Mouse (Mus musculus) limb, embryonic 12.5 days (tissue): ENCODE measurements around the gene Ptpn14. TPM values are rescaled to one million over a fixed set of nuclear protein-coding genes. Genes with fewer than 3 reads are reported as not detected.
A peak's percentile ranks its signal among the peaks of the same experiment; 100 is the strongest.

Source experiments
- ATAC-seq: fragments of 200-750 bp; cut with Nextera tagmentation; 2 replicates; pipeline ENCODE4 v1.8.0; 2017; ENCODE audit warnings: low read depth, moderate TSS enrichment; ENCODE audit not compliant: insufficient number of reproducible peaks, insufficient read depth, low FRiP score, low TSS enrichment
- H3K27ac ChIP-seq: fragments of 300-500 bp; sonication (generic); 2 replicates; pipeline ENCODE4 v1.5.1; 2016; ENCODE audit warnings: mild to moderate bottlenecking, moderate library complexity
- H3K27me3 ChIP-seq: fragments of 300-500 bp; sonication (generic); 2 replicates; pipeline ENCODE4 v1.6.1; 2016; ENCODE audit warnings: mild to moderate bottlenecking, moderate library complexity
- H3K36me3 ChIP-seq: fragments of 300-500 bp; sonication (generic); 2 replicates; pipeline ENCODE4 v1.6.1; 2016; ENCODE audit warnings: mild to moderate bottlenecking, moderate library complexity
- H3K4me1 ChIP-seq: fragments of 300-500 bp; sonication (generic); replicated peaks from 2 replicates; pipeline ENCODE4 v1.6.1; 2016
- H3K4me2 ChIP-seq: fragments of 300-500 bp; sonication (generic); 2 replicates; pipeline ENCODE4 v1.6.1; 2016; ENCODE audit warnings: mild to moderate bottlenecking, moderate library complexity
- H3K4me3 ChIP-seq: fragments of 300-500 bp; sonication (generic); replicated peaks from 2 replicates; pipeline ENCODE4 v1.5.1; 2016; ENCODE audit warnings: mild to moderate bottlenecking
- H3K9ac ChIP-seq: fragments of 300-500 bp; sonication (generic); replicated peaks from 2 replicates; pipeline ENCODE4 v1.6.1; 2016; ENCODE audit warnings: mild to moderate bottlenecking, moderate library complexity
- H3K9me3 ChIP-seq: fragments of 300-500 bp; sonication (generic); 2 replicates; pipeline ENCODE4 v1.6.1; 2016; ENCODE audit warnings: mild to moderate bottlenecking, moderate library complexity
- WGBS: fragments of 180-500 bp; shearing (Covaris S2); methylation state at CpG from one replicate; pipeline ENCODE4 v1.1.7; 2016; 5-methylcytosine and 5-hydroxymethylcytosine counted together
- polyA plus RNA-seq: library from polyadenylated mRNA; unstranded; fragments of >200 nt; fragmentation: Nextera tagmentation; extraction: Ambion mirVana; gene quantifications from 2 replicates; pipeline ENCODE4 v1.2.1, GENCODE M21; 2016

Ptpn14 gene
- polyA plus RNA-seq, 1 experiment from 2014 or later = 9.6 TPM

DNA sequence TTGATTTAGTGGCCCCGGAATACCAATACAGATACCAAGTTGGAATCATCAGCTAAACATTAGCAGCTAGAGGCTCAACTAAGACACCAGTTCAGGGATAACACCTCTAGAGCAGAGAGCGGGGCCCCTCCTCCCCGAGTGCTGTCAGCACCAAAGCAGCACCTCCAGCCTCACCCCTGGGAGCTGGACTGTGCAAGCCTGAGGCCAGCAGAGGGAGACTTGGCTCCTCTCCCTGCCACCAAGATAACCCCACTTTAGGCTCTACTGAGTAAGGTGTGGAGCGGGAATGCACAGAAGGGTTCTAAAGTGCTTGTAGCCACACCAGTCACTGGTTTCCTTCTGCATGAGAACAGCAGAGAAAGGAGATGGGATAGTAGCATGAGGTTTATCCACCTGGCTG, 29.7 kb upstream of the Ptpn14 start:
- H3K4me2 ChIP-seq = no peak overlapping the region
- 70% methylated on average over 4 of the region's 4 CpGs for WGBS
- no peak for ATAC-seq

DNA sequence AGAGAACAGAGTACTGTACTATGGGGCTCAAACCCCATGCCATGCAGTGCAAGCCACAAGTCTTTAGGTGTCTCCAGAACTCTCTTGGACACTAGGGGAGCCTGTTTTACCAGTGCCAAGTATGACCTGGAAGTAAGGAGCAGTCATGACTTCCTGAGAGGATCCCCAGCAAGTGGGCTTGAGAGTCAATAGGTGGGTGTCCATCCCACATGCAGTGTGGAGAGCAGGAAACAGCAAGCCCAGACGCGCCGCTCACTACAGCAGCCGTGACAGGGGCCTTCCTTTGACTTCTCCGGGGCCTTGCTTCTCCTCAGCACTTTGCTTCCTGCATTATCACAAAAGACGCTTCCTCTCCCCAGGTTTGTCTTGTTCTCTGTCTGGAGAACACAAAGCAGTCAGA, 27.9 kb upstream of the Ptpn14 start:
- Histone ChIP-seq H3K36me3 (no peaks in the 10 kb centered on the region), H3K27me3 (no peaks in the 10 kb centered on the region), H3K9me3 (no peaks in the 10 kb centered on the region), H3K4me2 (no peak overlapping the region), H3K4me1 (0 out of 2 replicates have a peak, but pooled peaks cover 14% of the 10 kb centered on the region), H3K9ac (no peak overlapping the region), H3K27ac (no peak overlapping the region), H3K4me3 (no peak overlapping the region)
- ATAC-seq = no peak
- WGBS = 79% methylated on average over 6 of the region's 6 CpGs

More for the DNA sequence above, 29.7 kb upstream of the Ptpn14 start:
- Histone ChIP-seq H3K27ac (no peak overlapping the region), H3K27me3 (no peaks in the 10 kb centered on the region), H3K9me3 (no peaks in the 10 kb centered on the region), H3K36me3 (no peaks in the 10 kb centered on the region), H3K4me1 (0 out of 2 replicates have a peak, but pooled peaks cover 11% of the 10 kb centered on the region), H3K9ac (no peak overlapping the region), H3K4me3 (no peak overlapping the region)

DNA sequence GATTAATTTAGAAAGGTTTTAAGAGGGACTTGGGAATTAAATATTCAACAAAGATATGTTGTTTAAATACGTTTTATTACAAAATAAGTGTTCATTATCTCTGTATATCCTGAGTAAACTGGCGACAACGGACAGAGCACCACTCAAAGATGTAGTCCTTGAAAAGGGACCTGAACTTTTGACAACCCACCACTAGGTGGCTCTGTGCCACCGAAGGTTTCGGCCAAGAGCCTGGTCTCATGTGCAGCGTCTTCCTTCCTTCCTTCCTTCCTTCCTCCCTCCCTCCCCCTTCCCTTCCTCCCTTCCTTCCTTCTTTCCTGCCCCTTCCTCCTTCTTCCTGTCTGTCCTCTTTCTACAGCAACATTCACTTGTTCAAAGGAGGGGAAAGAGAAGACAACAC, 27.1 kb upstream of the Ptpn14 start:
- Histone ChIP-seq H3K27me3 (no peaks in the 10 kb centered on the region), H3K9ac (no peak overlapping the region), H3K4me2 (no peak overlapping the region), H3K4me3 (no peak overlapping the region), H3K9me3 (no peaks in the 10 kb centered on the region), H3K4me1 (peaks cover 15% of the 10 kb centered on the region), H3K36me3 (no peaks in the 10 kb centered on the region), H3K27ac (no peak overlapping the region)
- 1% methylated on average over 6 of the region's 6 CpGs for WGBS
- no peak for ATAC-seq

DNA sequence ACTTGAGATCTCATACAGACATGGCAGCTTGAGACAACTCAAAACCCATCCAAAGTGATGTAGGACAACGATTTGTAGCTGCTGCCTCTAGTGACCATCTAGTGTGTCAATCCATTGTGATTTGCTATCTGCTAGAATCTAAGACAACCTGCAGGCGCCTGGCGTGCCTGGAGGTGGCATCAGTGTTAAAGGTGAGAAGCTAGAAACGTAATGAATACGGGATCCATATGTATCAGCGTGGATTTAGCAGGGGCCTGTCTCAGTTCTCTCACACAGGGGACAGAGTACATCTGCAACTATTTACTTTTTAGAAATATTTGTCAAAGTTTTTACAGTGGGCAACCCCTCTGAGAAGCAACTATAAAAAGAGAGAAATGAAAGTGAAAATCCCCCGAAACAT, 24.9 kb upstream of the Ptpn14 start:
- Histone ChIP-seq H3K4me1 (peaks cover 34% of the 10 kb centered on the region), H3K9me3 (no peaks in the 10 kb centered on the region), H3K36me3 (no peaks in the 10 kb centered on the region), H3K4me2 (no peak overlapping the region), H3K27me3 (no peaks in the 10 kb centered on the region), H3K9ac (no peak overlapping the region), H3K27ac (no peak overlapping the region), H3K4me3 (no peak overlapping the region)
- 38% methylated on average over 7 of the region's 7 CpGs for WGBS
- ATAC-seq = no peak

DNA sequence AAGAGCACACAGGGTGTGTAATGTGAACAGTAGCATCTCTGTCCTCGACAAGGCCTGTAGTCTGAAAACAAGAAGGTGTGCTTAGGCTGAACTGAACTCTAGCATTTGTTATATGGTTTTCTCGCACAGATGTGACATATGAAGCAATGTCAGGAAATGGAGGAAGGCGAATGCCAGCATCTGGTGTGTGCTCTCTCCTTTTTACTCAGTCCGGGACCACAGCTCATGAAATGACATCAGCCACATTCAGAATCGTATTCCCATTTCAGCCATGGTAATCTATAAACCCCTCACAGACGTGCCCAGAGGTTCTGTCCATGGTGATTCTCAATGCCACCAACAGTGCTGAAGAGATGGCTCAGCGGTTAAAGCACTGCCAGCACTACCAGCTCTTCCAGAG, 24.5 kb upstream of the Ptpn14 start:
- Histone ChIP-seq H3K27me3 (no peaks in the 10 kb centered on the region), H3K4me2 (no peak overlapping the region), H3K9ac (no peak overlapping the region), H3K4me1 (peaks cover 36% of the 10 kb centered on the region), H3K27ac (no peak overlapping the region), H3K4me3 (no peak overlapping the region), H3K36me3 (no peaks in the 10 kb centered on the region), H3K9me3 (no peaks in the 10 kb centered on the region)
- ATAC-seq = no peak
- 67% methylated on average over 7 of the region's 7 CpGs for WGBS

DNA sequence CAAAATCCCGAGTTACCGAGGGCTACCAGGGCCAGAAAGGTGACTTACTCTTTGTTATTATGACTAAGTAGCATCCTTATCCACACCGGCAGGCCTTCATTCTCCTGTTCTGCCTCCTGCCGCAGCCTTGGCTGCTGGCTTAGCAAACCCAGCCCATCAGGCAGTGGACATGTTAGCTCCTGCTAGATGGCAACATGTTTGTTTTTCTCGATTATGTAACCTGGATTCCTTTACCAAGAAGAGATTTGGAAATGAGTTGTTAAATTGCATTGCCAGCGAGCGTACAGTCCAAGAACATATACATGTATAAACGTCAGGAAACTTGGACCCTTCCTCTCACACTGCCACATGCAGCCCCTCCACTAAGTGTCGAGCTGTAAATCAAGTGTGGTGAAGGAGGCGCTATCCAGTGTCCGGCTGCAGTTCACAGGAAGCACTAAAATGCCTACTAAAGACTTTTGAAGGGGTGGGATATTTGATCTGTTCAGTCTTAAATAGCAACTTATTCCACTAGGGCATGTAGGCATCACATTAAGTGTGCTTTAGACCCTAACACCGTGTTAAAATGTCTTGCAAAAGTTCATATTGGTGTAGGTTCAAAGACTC, 21.9 kb upstream of the Ptpn14 start:
- H3K36me3 ChIP-seq = no peaks in the 10 kb centered on the region
- H3K27me3 ChIP-seq = no peaks in the 10 kb centered on the region
- ATAC-seq = no peak
- H3K4me1 ChIP-seq = peaks cover 44% of the 10 kb centered on the region
- WGBS = 36% methylated on average over 12 of the region's 12 CpGs
- no peak overlapping the region for H3K9ac ChIP-seq
- no peak overlapping the region for H3K4me3 ChIP-seq
- no peaks in the 10 kb centered on the region for H3K9me3 ChIP-seq
- H3K4me2 ChIP-seq = no peak overlapping the region
- no peak overlapping the region for H3K27ac ChIP-seq

DNA sequence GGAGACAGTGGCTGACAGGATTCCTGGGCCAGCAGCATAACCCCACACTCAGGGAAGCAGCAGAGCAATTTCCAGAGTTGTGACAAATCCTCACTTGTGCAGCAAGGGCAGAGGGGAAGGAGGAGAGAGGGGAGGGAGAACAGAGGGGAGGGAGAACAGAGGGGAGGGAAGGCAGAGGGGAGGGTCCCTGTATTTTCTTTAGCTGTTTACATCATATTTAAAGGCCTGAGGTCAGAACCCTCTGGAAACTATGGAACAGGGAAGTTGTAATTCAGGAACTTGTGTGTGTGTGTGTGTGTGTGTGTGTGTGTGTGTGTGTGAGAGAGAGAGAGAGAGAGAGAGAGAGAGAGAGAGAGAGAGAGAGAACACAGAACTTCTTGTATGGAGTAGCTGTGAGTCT, 21.1 kb upstream of the Ptpn14 start:
- Histone ChIP-seq H3K9ac (no peak overlapping the region), H3K4me2 (no peak overlapping the region), H3K4me1 (peaks cover 40% of the 10 kb centered on the region), H3K36me3 (no peaks in the 10 kb centered on the region), H3K27me3 (no peaks in the 10 kb centered on the region), H3K27ac (peak overlapping the region; percentile 41; the same call in 1 of the 2 replicates), H3K9me3 (no peaks in the 10 kb centered on the region), H3K4me3 (no peak overlapping the region)
- no peak for ATAC-seq

DNA sequence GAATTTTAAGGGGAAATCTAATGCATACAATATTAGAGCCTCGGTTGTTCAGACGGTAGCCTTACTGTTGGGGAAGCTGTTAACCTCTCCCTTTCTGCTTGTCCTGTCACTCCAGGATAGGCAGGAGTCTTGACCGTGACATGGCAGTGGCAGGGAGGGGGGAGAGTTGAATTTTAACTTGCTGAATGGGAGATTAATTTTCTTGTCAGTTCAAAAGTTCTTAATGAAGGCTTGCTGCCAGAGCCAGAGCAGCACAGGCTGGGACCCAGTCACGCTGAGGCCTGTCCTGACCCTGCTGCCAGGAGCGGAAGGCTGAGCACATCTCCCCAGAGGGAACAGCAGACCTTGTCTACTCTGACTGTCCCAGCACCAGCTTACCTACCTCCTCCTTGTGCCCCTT, 20.6 kb upstream of the Ptpn14 start:
- Histone ChIP-seq H3K27me3 (no peaks in the 10 kb centered on the region), H3K4me3 (no peak overlapping the region), H3K4me2 (no peak overlapping the region), H3K36me3 (no peaks in the 10 kb centered on the region), H3K9me3 (no peaks in the 10 kb centered on the region), H3K27ac (peak overlapping the region; percentile 35; the same call in 1 of the 2 replicates), H3K4me1 (peaks cover 38% of the 10 kb centered on the region), H3K9ac (no peak overlapping the region)
- ATAC-seq = no peak
- WGBS = 21% methylated on average over 5 of the region's 5 CpGs

DNA sequence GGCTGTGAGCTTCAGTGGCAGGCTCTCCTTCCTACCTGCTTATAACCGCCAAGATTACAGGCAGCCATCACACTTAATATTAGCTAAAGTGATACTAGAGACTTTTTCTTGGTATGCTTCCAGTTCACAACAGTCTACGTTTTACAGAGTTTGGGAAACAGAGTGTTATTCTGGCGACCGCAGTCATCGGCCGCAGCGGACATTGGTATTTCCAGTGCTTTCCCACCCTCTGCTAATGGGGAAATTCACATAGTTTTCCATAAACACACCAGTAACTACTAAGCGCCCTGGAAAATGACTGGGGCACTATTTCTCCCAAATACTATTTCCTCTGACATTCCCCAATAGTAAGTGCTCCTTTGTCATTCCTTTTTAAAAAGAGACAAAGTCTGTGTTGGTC, 19.1 kb upstream of the Ptpn14 start:
- ATAC-seq = no peak
- Histone ChIP-seq H3K36me3 (no peaks in the 10 kb centered on the region), H3K27me3 (no peaks in the 10 kb centered on the region), H3K9ac (no peak overlapping the region), H3K4me2 (no peak overlapping the region), H3K4me3 (no peak overlapping the region), H3K9me3 (no peaks in the 10 kb centered on the region), H3K4me1 (peaks cover 30% of the 10 kb centered on the region), H3K27ac (0 out of 2 replicates have a peak overlapping the region, but pooled peaks have one; percentile 35)
- 60% methylated on average over 8 of the region's 8 CpGs for WGBS

DNA sequence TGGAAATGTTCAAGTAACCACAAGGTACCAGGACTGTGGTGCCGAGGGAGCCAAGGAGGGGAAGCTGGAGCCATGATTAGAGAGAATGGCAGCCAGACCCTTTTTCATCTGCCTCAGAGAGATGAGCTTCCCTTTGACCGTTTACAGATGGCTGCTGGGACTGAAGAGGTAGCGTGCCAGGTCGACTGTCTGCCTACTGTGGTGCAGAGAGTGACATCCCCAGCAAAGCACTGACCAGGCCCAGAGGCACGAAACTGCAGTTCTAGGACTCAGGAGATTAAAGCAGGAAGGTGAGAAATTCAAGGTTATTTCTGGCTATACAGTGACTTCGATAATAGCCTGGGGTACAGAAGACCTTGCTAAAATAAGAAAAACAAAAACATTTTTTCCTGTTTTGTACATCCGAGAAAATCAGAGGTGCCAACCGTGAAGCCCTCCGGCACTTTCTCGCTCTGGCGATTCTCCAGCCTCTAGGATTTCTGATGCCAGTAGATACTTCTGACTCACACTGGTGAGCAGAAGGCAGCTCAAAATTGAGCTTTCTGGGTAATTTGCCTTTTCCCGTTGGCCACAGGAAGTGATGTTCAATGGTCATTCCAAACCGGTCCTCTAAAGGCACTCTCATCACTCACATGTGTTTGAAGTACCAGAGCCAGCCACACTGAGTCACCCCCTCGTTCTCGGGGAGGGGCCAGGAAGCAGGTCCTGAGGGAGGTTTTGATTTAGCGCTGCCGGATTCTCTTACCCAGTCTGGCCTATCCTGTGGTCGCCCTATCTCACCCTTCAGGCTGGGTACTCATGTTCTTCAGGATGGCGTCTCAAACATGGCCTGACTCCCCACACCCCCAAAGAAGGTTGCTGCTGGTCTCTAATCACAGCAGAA, 11.9 kb upstream of the Ptpn14 start:
- Histone ChIP-seq H3K4me2 (no peak overlapping the region; the same call in 1 of the 2 replicates), H3K27ac (no peak overlapping the region), H3K9ac (no peak overlapping the region), H3K4me3 (no peak overlapping the region), H3K27me3 (peaks cover 3% of the 10 kb centered on the region; the same call in 1 of the 2 replicates), H3K9me3 (peaks cover 5% of the 10 kb centered on the region; the same call in 1 of the 2 replicates), H3K4me1 (peaks cover 5% of the 10 kb centered on the region; the same call in 1 of the 2 replicates), H3K36me3 (no peaks in the 10 kb centered on the region)
- 0 out of 2 replicates have a peak, but pooled peaks have one; percentile 56 for ATAC-seq
- WGBS = 48% methylated on average over 19 of the region's 19 CpGs

DNA sequence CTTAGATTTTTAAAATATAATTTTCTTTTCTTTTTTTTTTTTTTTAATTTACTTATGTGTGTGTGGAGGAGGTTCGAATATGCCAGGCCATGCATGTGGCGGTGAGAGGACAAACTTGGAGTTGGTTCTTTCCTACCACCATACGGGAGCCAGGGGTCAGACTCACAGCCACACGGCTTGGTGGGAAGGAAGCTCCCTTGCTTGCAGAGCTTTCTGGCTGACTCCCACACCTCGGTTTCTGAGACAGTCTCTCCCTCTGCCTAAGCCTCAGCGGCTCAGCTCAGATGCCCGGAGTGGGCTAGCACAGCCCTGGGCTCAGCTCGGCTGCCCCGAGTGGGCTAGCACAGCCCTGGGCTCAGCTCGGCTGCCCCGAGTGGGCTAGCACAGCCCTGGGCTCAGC, 10.5 kb upstream of the Ptpn14 start:
- Histone ChIP-seq H3K4me2 (no peak overlapping the region), H3K27me3 (peaks cover 3% of the 10 kb centered on the region; the same call in 1 of the 2 replicates), H3K36me3 (no peaks in the 10 kb centered on the region), H3K9me3 (peaks cover 5% of the 10 kb centered on the region; the same call in 1 of the 2 replicates), H3K4me1 (peaks cover 5% of the 10 kb centered on the region; the same call in 1 of the 2 replicates), H3K4me3 (no peak overlapping the region), H3K27ac (no peak overlapping the region), H3K9ac (no peak overlapping the region)
- WGBS = 85% methylated on average over 11 of the region's 11 CpGs
- ATAC-seq = no peak
